10 mouse cellular contexts compared by ENCODE assay signal in genomic region chr7:123030295-123030694, GRCm38 (mm10).
DNase-seq lines count a peak whose midpoint lies in the region; ATAC-seq lines count a peak whose summit lies in the region.
"Had no signal": no experiment of that assay in that cellular context is flagged by ENCODE, and none has a peak within 500 bp of the region (broad histone marks: within the 10 kb centered on the region; RNA-seq: fewer than 3 reads in every experiment).

No protein-coding gene starts in this region.

- peak overlapping the region; percentile 72 for H3K9ac ChIP-seq in heart, embryonic 16.5 days (ENCODE audit: low read length)
- peak overlapping the region; percentile 45; the same call in 1 of the 2 replicates for H3K9ac ChIP-seq in embryonic facial prominence, embryonic 12.5 days
- peak overlapping the region; percentile 73 for H3K9ac ChIP-seq in hindbrain, embryonic 15.5 days
- H3K9ac ChIP-seq in midbrain, embryonic 15.5 days = peak overlapping the region; percentile 63

- peaks cover 7% of the 10 kb centered on the region; the same call in 1 of the 2 replicates for H3K27me3 ChIP-seq in heart, embryonic 16.5 days (ENCODE audit: control insufficient read depth, insufficient read depth, low read length)
- no peaks in the 10 kb centered on the region for H3K27me3 ChIP-seq in embryonic facial prominence, embryonic 12.5 days
- no peaks in the 10 kb centered on the region for H3K27me3 ChIP-seq in hindbrain, embryonic 15.5 days
- H3K27me3 ChIP-seq in midbrain, embryonic 15.5 days (replicated peaks) = no peaks in the 10 kb centered on the region

- H3K4me3 ChIP-seq in heart, embryonic 16.5 days (ENCODE audit: low read length) = peak overlapping the region; percentile 54
- H3K4me3 ChIP-seq in embryonic facial prominence, embryonic 12.5 days = peak overlapping the region; percentile 38
- peak overlapping the region; percentile 50 for H3K4me3 ChIP-seq in hindbrain, embryonic 15.5 days
- peak overlapping the region; percentile 53 for H3K4me3 ChIP-seq in midbrain, embryonic 15.5 days

- H3K9me3 ChIP-seq in heart, embryonic 16.5 days (replicated peaks; ENCODE audit: control insufficient read depth, low read length) = no peaks in the 10 kb centered on the region
- no peaks in the 10 kb centered on the region for H3K9me3 ChIP-seq in embryonic facial prominence, embryonic 12.5 days
- H3K9me3 ChIP-seq in hindbrain, embryonic 15.5 days = no peaks in the 10 kb centered on the region
- H3K9me3 ChIP-seq in midbrain, embryonic 15.5 days = no peaks in the 10 kb centered on the region

- no peak for DNase-seq in heart, postnatal 36 days
- DNase-seq in spleen, postnatal 10 days (ENCODE audit: low spot score in 2 of 2) = no peak
- DNase-seq in kidney, adult 9 months = no peak
- DNase-seq in urinary bladder, postnatal 4 days (ENCODE audit: low spot score in 2 of 2) = no peak
- DNase-seq: thymus, adult 18-20 months had no signal

- H3K4me2 ChIP-seq in heart, embryonic 16.5 days (ENCODE audit: low read depth, low read length) = peak overlapping the region; percentile 91
- peak overlapping the region; percentile 89 for H3K4me2 ChIP-seq in embryonic facial prominence, embryonic 12.5 days (replicated peaks)
- peak overlapping the region; percentile 97 for H3K4me2 ChIP-seq in hindbrain, embryonic 15.5 days
- H3K4me2 ChIP-seq in midbrain, embryonic 15.5 days = peak overlapping the region; percentile 88

- WGBS in heart, embryonic 16.5 days = 21% methylated on average over 13 of the region's 13 CpGs
- 24% methylated on average over 13 of the region's 13 CpGs for WGBS in embryonic facial prominence, embryonic 12.5 days
- WGBS in hindbrain, embryonic 15.5 days = 11% methylated on average over 13 of the region's 13 CpGs
- 7% methylated on average over 13 of the region's 13 CpGs for WGBS in midbrain, embryonic 15.5 days

- intact Hi-C loops in heart, postnatal 36 days (cut with DNase I) = no loop called here

- 0 out of 2 replicates have a peak, but pooled peaks have one; percentile 12 for ATAC-seq in heart, embryonic 16.5 days (replicated peaks; ENCODE audit: extremely low read depth, insufficient read depth, low FRiP score)
- ATAC-seq in embryonic facial prominence, embryonic 12.5 days (ENCODE audit: insufficient number of reproducible peaks, insufficient read depth, low FRiP score, low TSS enrichment) = no peak
- ATAC-seq in hindbrain, embryonic 15.5 days (ENCODE audit: low FRiP score, low read depth) = peak; percentile 43
- peak; percentile 55 for ATAC-seq in midbrain, embryonic 15.5 days (replicated peaks)

- H3K27ac ChIP-seq in heart, embryonic 16.5 days (ENCODE audit: low read length) = no peak overlapping the region
- peak overlapping the region; percentile 74; the same call in 1 of the 2 replicates for H3K27ac ChIP-seq in embryonic facial prominence, embryonic 12.5 days
- H3K27ac ChIP-seq in hindbrain, embryonic 15.5 days (replicated peaks) = peak overlapping the region; percentile 95
- peak overlapping the region; percentile 96 for H3K27ac ChIP-seq in midbrain, embryonic 15.5 days
- H3K27ac ChIP-seq: macrophage had no signal

- no peaks in the 10 kb centered on the region for H3K36me3 ChIP-seq in heart, embryonic 16.5 days (ENCODE audit: control insufficient read depth, insufficient read depth)
- H3K36me3 ChIP-seq in embryonic facial prominence, embryonic 12.5 days = no peaks in the 10 kb centered on the region
- H3K36me3 ChIP-seq in hindbrain, embryonic 15.5 days = no peaks in the 10 kb centered on the region
- no peaks in the 10 kb centered on the region for H3K36me3 ChIP-seq in midbrain, embryonic 15.5 days (replicated peaks)

- peaks cover 14% of the 10 kb centered on the region for H3K4me1 ChIP-seq in heart, embryonic 16.5 days (ENCODE audit: control insufficient read depth, insufficient read depth, low read length)
- peaks cover 5% of the 10 kb centered on the region for H3K4me1 ChIP-seq in embryonic facial prominence, embryonic 12.5 days
- H3K4me1 ChIP-seq in hindbrain, embryonic 15.5 days (replicated peaks) = peaks cover 28% of the 10 kb centered on the region
- peaks cover 26% of the 10 kb centered on the region for H3K4me1 ChIP-seq in midbrain, embryonic 15.5 days
